8 mouse cellular contexts compared by ENCODE assay signal in the genomic region with DNA sequence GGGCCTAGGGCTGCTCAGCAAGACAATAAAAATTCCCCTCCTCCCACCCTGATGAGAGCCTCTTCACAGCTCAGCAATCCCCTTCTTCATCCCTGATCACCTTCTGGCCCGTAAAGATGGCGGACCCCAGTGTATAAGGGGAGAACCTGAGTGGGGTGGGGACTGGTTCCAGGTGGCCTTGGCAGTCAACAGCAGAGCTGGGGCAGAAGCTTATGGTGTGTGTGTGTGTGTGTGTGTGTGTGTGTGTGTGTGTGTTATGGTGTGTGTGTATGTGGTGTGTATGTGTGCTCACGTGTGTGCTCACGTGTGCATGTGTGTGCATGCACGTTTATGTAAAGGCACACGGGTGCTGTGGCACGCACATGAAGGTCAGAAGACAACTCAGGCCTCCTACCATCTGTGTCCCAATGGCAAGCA. TPM values are rescaled to one million over a fixed set of nuclear protein-coding genes. Genes with fewer than 3 reads are reported as not detected.
DNase-seq lines count a peak whose midpoint lies in the region; ATAC-seq and TF ChIP-seq lines count a peak whose summit lies in the region.

No protein-coding gene starts in this region.

- no peak for TF ChIP-seq POLR2A in cerebellum, adult 2 months (IDR thresholded peaks at IDR 0.05; ENCODE audit: borderline replicate concordance, insufficient read depth, low read length)

- no peak for TF ChIP-seq CTCF in midbrain, postnatal 0 days (IDR thresholded peaks at IDR 0.05)
- TF ChIP-seq CTCF in cerebellum, adult 2 months (IDR thresholded peaks at IDR 0.05; ENCODE audit: borderline replicate concordance, insufficient read depth, low read depth, low read length): no peak

- WGBS in heart, embryonic 10.5 days: 82% methylated on average over 7 of the region's 7 CpGs
- 86% methylated on average over 7 of the region's 7 CpGs for WGBS in hindbrain, embryonic 16.5 days
- 88% methylated on average over 7 of the region's 7 CpGs for WGBS in midbrain, postnatal 0 days
- WGBS in cerebellum, adult 2 months: 97% methylated on average over 7 of the region's 7 CpGs

- peak overlapping the region; percentile 62 for H3K4me3 ChIP-seq in heart, embryonic 10.5 days
- H3K4me3 ChIP-seq in hindbrain, embryonic 16.5 days (ENCODE audit: low read length): peak overlapping the region; percentile 46; the same call in 1 of the 2 replicates
- H3K4me3 ChIP-seq in midbrain, postnatal 0 days (ENCODE audit: low read depth, low read length): no peak overlapping the region
- H3K4me3 ChIP-seq in cerebellum, adult 2 months (replicated peaks; ENCODE audit: insufficient read depth, low read depth, low read length): no peak overlapping the region

- peaks cover 51% of the 10 kb centered on the region for H3K4me1 ChIP-seq in heart, embryonic 10.5 days
- peaks cover 26% of the 10 kb centered on the region for H3K4me1 ChIP-seq in hindbrain, embryonic 16.5 days (ENCODE audit: control insufficient read depth, insufficient read depth, low read depth, low read length)
- peaks cover 12% of the 10 kb centered on the region; the same call in 1 of the 2 replicates for H3K4me1 ChIP-seq in midbrain, postnatal 0 days (ENCODE audit: insufficient read depth, low read length)
- H3K4me1 ChIP-seq in cerebellum, adult 2 months (ENCODE audit: control insufficient read depth, insufficient read depth, low read length): no peaks in the 10 kb centered on the region

- no peak overlapping the region for H3K9ac ChIP-seq in hindbrain, embryonic 16.5 days (ENCODE audit: low read depth, low read length)
- H3K9ac ChIP-seq in midbrain, postnatal 0 days (replicated peaks; ENCODE audit: low read length, poor library complexity, severe bottlenecking): no peak overlapping the region

- H3K9me3 ChIP-seq in heart, embryonic 10.5 days: no peaks in the 10 kb centered on the region
- no peaks in the 10 kb centered on the region for H3K9me3 ChIP-seq in hindbrain, embryonic 16.5 days (ENCODE audit: control insufficient read depth, low read length)
- H3K9me3 ChIP-seq in midbrain, postnatal 0 days (ENCODE audit: low read length): no peaks in the 10 kb centered on the region

- no peak for ATAC-seq in hindbrain, embryonic 16.5 days
- ATAC-seq in midbrain, postnatal 0 days (ENCODE audit: low FRiP score): no peak

- H3K27me3 ChIP-seq in heart, embryonic 10.5 days (ENCODE audit: insufficient read depth, poor library complexity, severe bottlenecking): no peaks in the 10 kb centered on the region
- no peaks in the 10 kb centered on the region for H3K27me3 ChIP-seq in hindbrain, embryonic 16.5 days (replicated peaks; ENCODE audit: control insufficient read depth, insufficient read depth, low read length)
- no peaks in the 10 kb centered on the region for H3K27me3 ChIP-seq in midbrain, postnatal 0 days (ENCODE audit: insufficient read depth, low read length)
- H3K27me3 ChIP-seq in cerebellum, adult 2 months (ENCODE audit: control insufficient read depth, insufficient read depth, low read length): no peaks in the 10 kb centered on the region

- DNase-seq in heart, embryonic 10.5 days (ENCODE audit: low spot score): no peak
- DNase-seq in heart, postnatal 14 days: no peak
- peak; percentile 39 for DNase-seq in T-cell, adult 2 months (ENCODE audit: low spot score)
- DNase-seq in midbrain, postnatal 0 days (ENCODE audit: low spot score): no peak
- no peak for DNase-seq in frontal cortex, postnatal 36 days (ENCODE audit: low spot score in 2 of 2)
- DNase-seq in gastrocnemius, adult 8-10 months (ENCODE audit: low spot score in 2 of 2): no peak
- DNase-seq in cerebellum, adult 2 months: no peak

- peak overlapping the region; percentile 83 for H3K27ac ChIP-seq in heart, embryonic 10.5 days
- no peak overlapping the region; the same call in 1 of the 2 replicates for H3K27ac ChIP-seq in hindbrain, embryonic 16.5 days (ENCODE audit: low read depth, low read length)
- H3K27ac ChIP-seq in midbrain, postnatal 0 days (ENCODE audit: low read depth, low read length): 0 out of 2 replicates have a peak overlapping the region, but pooled peaks have one; percentile 18
- no peak overlapping the region for H3K27ac ChIP-seq in cerebellum, adult 2 months (ENCODE audit: insufficient read depth, low read length)

- H3K36me3 ChIP-seq in heart, embryonic 10.5 days: peaks cover 30% of the 10 kb centered on the region
- H3K36me3 ChIP-seq in hindbrain, embryonic 16.5 days (ENCODE audit: control insufficient read depth, insufficient read depth, low read length): no peaks in the 10 kb centered on the region
- 0 out of 2 replicates have a peak, but pooled peaks cover 3% of the 10 kb centered on the region for H3K36me3 ChIP-seq in midbrain, postnatal 0 days (ENCODE audit: insufficient read depth, low read length)

- H3K4me2 ChIP-seq in hindbrain, embryonic 16.5 days (ENCODE audit: low read length): peak overlapping the region; percentile 80
- H3K4me2 ChIP-seq in midbrain, postnatal 0 days (ENCODE audit: low read depth, low read length, poor library complexity, severe bottlenecking): peak overlapping the region; percentile 58; the same call in 1 of the 2 replicates

- intact Hi-C loops in heart, postnatal 14 days (cut with DNase I): no loop called here

RNA-seq across cellular contexts. Expression of a gene that starts 1.3 kb away (rescaled TPM):
- 165 and 231 TPM in 2 replicates for polyA plus RNA-seq in heart, embryonic 10.5 days (2016; fragmentation: Nextera tagmentation; extraction: Ambion mirVana)
- total RNA-seq in heart, postnatal 14 days (2021): 100 to 1,000 TPM; 781 to 850 TPM
- 85.7 and 88.9 TPM in 2 replicates for polyA plus RNA-seq in hindbrain, embryonic 16.5 days (2015; fragmentation: Nextera tagmentation; extraction: Ambion mirVana)
- total RNA-seq in midbrain, postnatal 0 days (2014; rRNA removed): 93.0 and 118 TPM in 2 replicates
- polyA plus RNA-seq in midbrain, postnatal 0 days (2015; fragmentation: Nextera tagmentation; extraction: Ambion mirVana): 99.5 and 99.9 TPM in 2 replicates
- total RNA-seq in gastrocnemius, adult 8-10 months (2022): 10 to 100 TPM in 2 of 4 experiments, 1 to 10 TPM in 2; 6.3 to 15.0 (median 12.0) TPM
- polyA plus RNA-seq in cerebellum, adult 2 months (2012; rRNA removed): 55.1 and 61.1 TPM in 2 replicates

RNA-seq across cellular contexts. Expression of a gene that starts 20.3 kb away (rescaled TPM):
- 0.22 and 0.35 TPM in 2 replicates for polyA plus RNA-seq in heart, embryonic 10.5 days (2016; fragmentation: Nextera tagmentation; extraction: Ambion mirVana)
- total RNA-seq in heart, postnatal 14 days (2021): not detected
- 6.8 and 8.6 TPM in 2 replicates for polyA plus RNA-seq in hindbrain, embryonic 16.5 days (2015; fragmentation: Nextera tagmentation; extraction: Ambion mirVana)
- total RNA-seq in midbrain, postnatal 0 days (2014; rRNA removed): 4.1 and 4.3 TPM in 2 replicates
- 2.9 and 3.2 TPM in 2 replicates for polyA plus RNA-seq in midbrain, postnatal 0 days (2015; fragmentation: Nextera tagmentation; extraction: Ambion mirVana)
- total RNA-seq in gastrocnemius, adult 8-10 months (2022): under 1 TPM in 1 of 4 experiments, not detected in 3; 0.13 TPM
- 1.1 and 1.2 TPM in 2 replicates for polyA plus RNA-seq in cerebellum, adult 2 months (2012; rRNA removed)

RNA-seq across cellular contexts. Expression of a gene that starts 21.6 kb away (rescaled TPM):
- polyA plus RNA-seq in heart, embryonic 10.5 days (2016; fragmentation: Nextera tagmentation; extraction: Ambion mirVana): 0.05 and 0.14 TPM in 2 replicates
- total RNA-seq in heart, postnatal 14 days (2021): 10 to 100 TPM; 50.0 to 74.5 TPM
- 0.06 and 0.15 TPM in 2 replicates for polyA plus RNA-seq in hindbrain, embryonic 16.5 days (2015; fragmentation: Nextera tagmentation; extraction: Ambion mirVana)
- not detected in 2 replicates for total RNA-seq in midbrain, postnatal 0 days (2014; rRNA removed)
- 0.06 and 0.16 TPM in 2 replicates for polyA plus RNA-seq in midbrain, postnatal 0 days (2015; fragmentation: Nextera tagmentation; extraction: Ambion mirVana)
- 100 to 1,000 TPM in 2 of 4 experiments, 10 to 100 TPM in 2; 88.7 to 109 (median 102) TPM for total RNA-seq in gastrocnemius, adult 8-10 months (2022)
- 3.9 and 4.4 TPM in 2 replicates for polyA plus RNA-seq in cerebellum, adult 2 months (2012; rRNA removed)

RNA-seq across cellular contexts. Expression of a gene that starts 42.4 kb away (rescaled TPM):
- polyA plus RNA-seq in heart, embryonic 10.5 days (2016; fragmentation: Nextera tagmentation; extraction: Ambion mirVana): 26.4 and 31.3 TPM in 2 replicates
- total RNA-seq in heart, postnatal 14 days (2021): 10 to 100 TPM; 13.0 to 13.3 TPM
- polyA plus RNA-seq in hindbrain, embryonic 16.5 days (2015; fragmentation: Nextera tagmentation; extraction: Ambion mirVana): 14.1 and 17.3 TPM in 2 replicates
- 3.9 and 7.5 TPM in 2 replicates for total RNA-seq in midbrain, postnatal 0 days (2014; rRNA removed)
- 5.7 and 6.5 TPM in 2 replicates for polyA plus RNA-seq in midbrain, postnatal 0 days (2015; fragmentation: Nextera tagmentation; extraction: Ambion mirVana)
- 10 to 100 TPM in 2 of 4 experiments, 1 to 10 TPM in 2; 8.3 to 10.7 (median 9.7) TPM for total RNA-seq in gastrocnemius, adult 8-10 months (2022)
- 12.7 and 13.0 TPM in 2 replicates for polyA plus RNA-seq in cerebellum, adult 2 months (2012; rRNA removed)

Comparison
In these comparisons a context has a peak if more than half of its experiments do, and no peak if none do; other contexts are left out.
1. H3K27ac ChIP-seq: peak in heart, embryonic 10.5 days (single experiment) and midbrain, postnatal 0 days (single experiment); none in hindbrain, embryonic 16.5 days (single experiment) and cerebellum, adult 2 months (single experiment).
2. H3K4me3 ChIP-seq: peak in heart, embryonic 10.5 days (single experiment) and hindbrain, embryonic 16.5 days (single experiment); none in midbrain, postnatal 0 days (single experiment) and cerebellum, adult 2 months (single experiment).